35 mouse cellular contexts compared by ENCODE assay signal in genomic region chr5:15928506-15928905, GRCm38 (mm10). TPM values are rescaled to one million over a fixed set of nuclear protein-coding genes. Genes with fewer than 3 reads are reported as not detected.
"Had no signal": no experiment of that assay in that cellular context is flagged by ENCODE, and none has a peak within 500 bp of the region (broad histone marks: within the 10 kb centered on the region; RNA-seq: fewer than 3 reads in every experiment).

No protein-coding gene starts in this region.

- DNase-seq: left cerebral cortex, postnatal 4 days; liver; liver, embryonic 13.5 days; liver, postnatal 0 days; lung, adult 18-20 months; lung, adult 2 months; lung, embryonic 14.5 days; lung, postnatal 10 days; lung, postnatal 14 days; lung, postnatal 36 days; lung, postnatal 4 days; midbrain, embryonic 14.5 days had no signal

- H3K9ac ChIP-seq: limb, embryonic 12.5 days; limb, embryonic 13.5 days; limb, embryonic 15.5 days; liver, embryonic 12.5 days; liver, embryonic 13.5 days; liver, embryonic 14.5 days; liver, embryonic 15.5 days; liver, postnatal 0 days; lung, embryonic 14.5 days; lung, embryonic 15.5 days; midbrain, embryonic 12.5 days; midbrain, embryonic 13.5 days; midbrain, embryonic 15.5 days; neural tube, embryonic 12.5 days had no signal

- H3K36me3 ChIP-seq: limb, embryonic 10.5 days; limb, embryonic 12.5 days; limb, embryonic 13.5 days; limb, embryonic 15.5 days; liver, embryonic 12.5 days; liver, embryonic 13.5 days; liver, embryonic 15.5 days; lung, embryonic 15.5 days; midbrain, embryonic 10.5 days; midbrain, embryonic 12.5 days; midbrain, embryonic 13.5 days; midbrain, embryonic 15.5 days; neural tube, embryonic 12.5 days had no signal

- H3K27ac ChIP-seq: left cerebral cortex, adult 2 months; limb, embryonic 10.5 days; limb, embryonic 12.5 days; limb, embryonic 13.5 days; limb, embryonic 15.5 days; liver, embryonic 12.5 days; liver, embryonic 13.5 days; liver, embryonic 14.5 days; liver, embryonic 15.5 days; lung, embryonic 15.5 days; macrophage; midbrain, embryonic 10.5 days; midbrain, embryonic 12.5 days; midbrain, embryonic 13.5 days; midbrain, embryonic 15.5 days; neural tube, embryonic 12.5 days had no signal

- H3K9me3 ChIP-seq: limb, embryonic 10.5 days; limb, embryonic 12.5 days; limb, embryonic 13.5 days; limb, embryonic 15.5 days; liver, embryonic 12.5 days; liver, embryonic 13.5 days; liver, embryonic 15.5 days; lung, embryonic 15.5 days; megakaryocyte, embryonic 14.5 days; midbrain, embryonic 10.5 days; midbrain, embryonic 12.5 days; midbrain, embryonic 13.5 days; midbrain, embryonic 15.5 days; neural tube, embryonic 12.5 days had no signal

- H3K4me2 ChIP-seq: limb, embryonic 12.5 days; limb, embryonic 13.5 days; limb, embryonic 15.5 days; liver, embryonic 11.5 days; liver, embryonic 12.5 days; liver, embryonic 13.5 days; liver, embryonic 15.5 days; lung, embryonic 14.5 days; lung, embryonic 15.5 days; midbrain, embryonic 12.5 days; midbrain, embryonic 13.5 days; midbrain, embryonic 15.5 days; neural tube, embryonic 12.5 days had no signal

- H3K27me3 ChIP-seq: limb, embryonic 12.5 days; limb, embryonic 15.5 days had no signal

- ATAC-seq: liver, embryonic 12.5 days; liver, postnatal 0 days; lung, postnatal 0 days; midbrain, embryonic 13.5 days; midbrain, embryonic 15.5 days; midbrain, embryonic 16.5 days had no signal

- H3K4me1 ChIP-seq: liver, embryonic 12.5 days; liver, embryonic 13.5 days; liver, embryonic 15.5 days; megakaryocyte, embryonic 14.5 days; midbrain, embryonic 12.5 days; midbrain, embryonic 13.5 days had no signal

- H3K4me3 ChIP-seq: left cerebral cortex, adult 2 months; limb, embryonic 10.5 days; limb, embryonic 12.5 days; limb, embryonic 13.5 days; limb, embryonic 15.5 days; liver, embryonic 12.5 days; liver, embryonic 13.5 days; liver, embryonic 15.5 days; lung, embryonic 15.5 days; megakaryocyte, embryonic 14.5 days; midbrain, embryonic 10.5 days; midbrain, embryonic 12.5 days; midbrain, embryonic 13.5 days; midbrain, embryonic 15.5 days; neural tube, embryonic 12.5 days had no signal

RNA-seq across cellular contexts. Expression of gene Cacna2d1, which starts 6.0 kb away (rescaled TPM):
- total RNA-seq: megakaryocyte progenitor cell, adult 5-6 weeks; megakaryocyte, adult 5-6 weeks; megakaryocyte-erythroid progenitor cell, adult 5-6 weeks; monocyte, adult 5-6 weeks had no signal
- polyA plus RNA-seq: macrophage had no signal
